Mouse (Mus musculus): ENCODE results near the gene Clec4a2.

DNA sequence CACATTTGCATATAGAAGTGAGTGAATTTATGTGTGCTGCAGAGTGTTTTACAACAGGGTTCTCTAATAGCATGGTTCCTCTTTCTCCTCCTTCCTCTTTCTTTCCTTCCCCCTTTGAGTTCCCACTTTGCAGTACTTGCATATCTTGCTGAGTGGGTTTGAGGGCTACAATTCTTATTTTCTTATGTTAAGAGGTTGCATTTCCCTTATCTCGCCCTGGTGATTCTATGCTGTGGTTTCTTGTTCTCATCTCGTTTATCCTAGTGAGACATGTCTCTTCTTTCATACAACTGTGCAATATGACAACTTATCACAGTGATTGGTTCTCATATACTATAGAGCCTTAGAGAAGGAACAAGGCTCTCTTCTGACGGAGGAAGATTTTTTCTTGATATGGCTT is 17.0 kb downstream of the Clec4a2 start:
- TF ChIP-seq CTCF (IDR thresholded peaks at IDR 0.05; ENCODE audit: low read depth) (no peak), EP300 (optimal IDR thresholded peaks at IDR 0.05) (no peak)
